Comparison of ENCODE assay signal across 9 mouse cellular contexts in genomic region chr3:37605876-37606238, GRCm38 (mm10). TPM values are rescaled to one million over a fixed set of nuclear protein-coding genes. Genes with fewer than 3 reads are reported as not detected.
A peak's percentile ranks its signal among the peaks of the same experiment; 100 is the strongest.
DNase-seq lines count a peak whose midpoint lies in the region; ATAC-seq and TF ChIP-seq lines count a peak whose summit lies in the region.
"Had no signal": no experiment of that assay in that cellular context is flagged by ENCODE, and none has a peak within 500 bp of the region (broad histone marks: within the 10 kb centered on the region; RNA-seq: fewer than 3 reads in every experiment).

No protein-coding gene starts in this region.

- no peaks in the 10 kb centered on the region for H3K4me1 ChIP-seq in intestine, postnatal 0 days (replicated peaks; ENCODE audit: control insufficient read depth, insufficient read depth, low read length)

- 77% methylated on average over 10 of the region's 10 CpGs for WGBS in intestine, postnatal 0 days

- no peak for ATAC-seq in intestine, postnatal 0 days

- no peaks in the 10 kb centered on the region for H3K36me3 ChIP-seq in intestine, postnatal 0 days (ENCODE audit: control insufficient read depth, insufficient read depth)

- no peaks in the 10 kb centered on the region for H3K27me3 ChIP-seq in intestine, postnatal 0 days (replicated peaks; ENCODE audit: control insufficient read depth, insufficient read depth, low read length)

- H3K9me3 ChIP-seq in intestine, postnatal 0 days (ENCODE audit: control insufficient read depth): no peaks in the 10 kb centered on the region

- no peak overlapping the region for H3K4me3 ChIP-seq in intestine, postnatal 0 days (ENCODE audit: low read depth, low read length)
- H3K4me3 ChIP-seq: myocyte had no signal

- H3K4me2 ChIP-seq in intestine, postnatal 0 days (replicated peaks; ENCODE audit: low read depth): no peak overlapping the region

- no peak overlapping the region for H3K27ac ChIP-seq in intestine, postnatal 0 days (ENCODE audit: low read depth, low read length)

- no peak overlapping the region for H3K9ac ChIP-seq in intestine, postnatal 0 days (ENCODE audit: low read depth, low read length)

- peak; percentile 21 to 35 for DNase-seq in kidney, postnatal 36 days
- no peak for DNase-seq in kidney, adult 8-10 months
- DNase-seq in cerebellum, adult 11-12 months: peak; percentile 31
- DNase-seq in cerebellum, postnatal 14 days: peak; percentile 80
- DNase-seq in layer of hippocampus, adult 9-10 months (ENCODE audit: low spot score): peak; percentile 25
- DNase-seq in B cell, adult 2 months: no peak
- no peak for DNase-seq in adrenal gland, postnatal 4 days (ENCODE audit: low spot score in 2 of 2)

- TF ChIP-seq CTCF in intestine, postnatal 0 days (IDR thresholded peaks at IDR 0.05; ENCODE audit: low read depth): no peak

RNA-seq across cellular contexts. Expression of gene Spry1, which starts 33.9 kb away (rescaled TPM):
- polyA plus RNA-seq in intestine, postnatal 0 days (2015; fragmentation: Nextera tagmentation; extraction: Ambion mirVana): 7.9 and 9.2 TPM in 2 replicates
- total RNA-seq in adrenal gland, postnatal 4 days (2021): 10 to 100 TPM; 35.4 to 40.6 TPM

Comparison
In these comparisons a context has a peak if more than half of its experiments do, and no peak if none do; other contexts are left out.
1. DNase-seq: peak in kidney, postnatal 36 days (2 of 2), cerebellum, adult 11-12 months (single experiment), cerebellum, postnatal 14 days (2 of 2) and layer of hippocampus, adult 9-10 months (single experiment); none in kidney, adult 8-10 months (0 of 2), B cell, adult 2 months (0 of 2) and adrenal gland, postnatal 4 days (0 of 2).